Mouse (Mus musculus) lung, postnatal 0 days (tissue): ENCODE measurements around the gene Lrmda.

Experiments
- CTCF ChIP-seq: IDR thresholded peaks from 2 replicates; pipeline ENCODE4 v1.5.1; 2016; ENCODE audit warnings: antibody characterized with exemption, mild to moderate bottlenecking
- EP300 ChIP-seq: IDR thresholded peaks from 2 replicates; pipeline ENCODE4 v1.6.1; 2016; ENCODE audit warnings: antibody characterized with exemption, mild to moderate bottlenecking, control low read depth

DNA sequence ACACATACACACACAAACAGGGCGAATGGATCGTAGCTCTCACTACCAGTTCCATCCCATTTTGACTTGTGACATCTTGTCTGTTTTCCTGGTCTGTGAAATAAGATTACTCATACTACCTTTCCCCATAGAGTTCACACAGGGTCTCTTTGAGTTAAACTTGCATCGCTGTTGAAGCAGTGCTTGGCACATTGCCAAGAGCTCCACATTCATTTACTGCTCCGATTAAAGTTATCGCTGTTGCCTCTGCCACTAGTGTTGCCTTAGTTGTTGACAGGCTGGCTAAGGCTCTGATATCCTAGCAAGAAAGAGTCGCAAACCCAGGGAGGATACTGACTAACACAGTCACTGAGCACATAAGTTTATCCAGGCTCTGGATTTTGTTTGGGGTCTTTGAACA, 675.9 kb downstream of the Lrmda start:
- TF ChIP-seq CTCF, result no peak
- no peak for TF ChIP-seq EP300
